Mouse (Mus musculus): ENCODE data around the gene Dytn. TPM values are rescaled to one million over a fixed set of nuclear protein-coding genes. Genes with fewer than 3 reads are reported as not detected.

The Dytn gene
- total RNA-seq (2012; rRNA removed) (not detected in 2 replicates), total RNA-seq (2014; rRNA removed) (not detected in 2 replicates), polyA plus RNA-seq (2012; ENCODE audit: insufficient read length, low read depth) (not detected in 2 replicates)

GRCm38 (mm10) chr1:63686827-63687226 lies at the start of gene Dytn:
Gene Dytn, minus strand, starts transcription at chr1:63686927.
- H3K9me3 ChIP-seq (replicated peaks; ENCODE audit: low read length) = no peaks in the 10 kb centered on the region
- no peak within 1 kb of the TSS for H3K4me2 ChIP-seq (ENCODE audit: insufficient read depth, low read depth, poor library complexity, severe bottlenecking)
- dilution Hi-C loops (cut with MboI; ENCODE audit: extremely low pct_ligation_motif_present, extremely low pct_unique_long_range_greater_than_20kb, low sequenced_read_pairs) (no loop called here), in situ Hi-C loops (cut with MboI; ENCODE audit: low pct_ligation_motif_present, low pct_unique_long_range_greater_than_20kb, low sequenced_read_pairs) (no loop called here)
- no peaks in the 10 kb centered on the region for H3K36me3 ChIP-seq (replicated peaks in 1 of 2; ENCODE audit: control insufficient read depth in 1 of 2, insufficient read depth in 1 of 2, low read length in 1 of 2)
- H3K27me3 ChIP-seq (replicated peaks) = no peaks in the 10 kb centered on the region
- no peak within 1 kb of the TSS for H3K27ac ChIP-seq (ENCODE audit: insufficient read depth, low read depth)
- H3K4me3 ChIP-seq (replicated peaks in 1 of 3; ENCODE audit: low read depth in 2 of 3, low read length in 2 of 3, poor library complexity in 1 of 3) = no peak within 1 kb of the TSS
- H3K79me2 ChIP-seq (replicated peaks; ENCODE audit: control insufficient read depth, extremely low read depth, insufficient read depth, poor library complexity, severe bottlenecking) = no peaks in the 10 kb centered on the region
- TF ChIP-seq UBTF (IDR thresholded peaks at IDR 0.05; ENCODE audit: low read depth, low read length) = no peak
- H3K9ac ChIP-seq (ENCODE audit: insufficient read depth, low read depth) = no peak within 1 kb of the TSS
- no peak for DNase-seq (ENCODE audit: extremely low read depth)
- no peaks in the 10 kb centered on the region for H3K4me1 ChIP-seq (ENCODE audit: control insufficient read depth in 1 of 2, insufficient read depth in 2 of 2)

- H3K9ac ChIP-seq (ENCODE audit: insufficient read depth, low read depth) = peak within 1 kb of the TSS; percentile 61
- H3K9me3 ChIP-seq (replicated peaks; ENCODE audit: low read length) = no peaks in the 10 kb centered on the region
- no peak within 1 kb of the TSS for H3K27ac ChIP-seq (ENCODE audit: insufficient read depth, low read depth)
- TF ChIP-seq POLR2AphosphoS2 (IDR thresholded peaks at IDR 0.05; ENCODE audit: low read depth, low read length) (no peak), NELFE (IDR thresholded peaks at IDR 0.05; ENCODE audit: low read depth, low read length) (no peak; the same call in 1 of the 2 replicates), RCOR1 (conservative IDR thresholded peaks at IDR 0.05; ENCODE audit: low read depth, low read length) (no peak), POLR2A (IDR thresholded peaks at IDR 0.05; ENCODE audit: low read depth, low read length) (peak; percentile 75), EP300 (IDR thresholded peaks at IDR 0.05; ENCODE audit: low read length) (no peak), CTCF (conservative IDR thresholded peaks at IDR 0.05 in 1 of 2, IDR thresholded peaks at IDR 0.05 in 1 of 2; ENCODE audit: low read depth in 2 of 2, low read length in 2 of 2) (no peak), MAFK (IDR thresholded peaks at IDR 0.05; ENCODE audit: insufficient replicate concordance, low read length) (no peak), RAD21 (IDR thresholded peaks at IDR 0.05; ENCODE audit: low read depth, low read length) (no peak), MYC (IDR thresholded peaks at IDR 0.05; ENCODE audit: low read depth, low read length) (peak; percentile 97), ZNF384 (IDR thresholded peaks at IDR 0.05; ENCODE audit: low read depth, low read length) (no peak), USF2 (conservative IDR thresholded peaks at IDR 0.05; ENCODE audit: low read depth, low read length) (no peak; the same call in 1 of the 2 replicates), BHLHE40 (IDR thresholded peaks at IDR 0.05; ENCODE audit: low read depth, low read length) (no peak), SMC3 (IDR thresholded peaks at IDR 0.05; ENCODE audit: low read depth, low read length) (no peak), ETS1 (conservative IDR thresholded peaks at IDR 0.05; ENCODE audit: low read depth, low read length) (0 out of 2 replicates have a peak, but pooled peaks have one; percentile 21), KAT2A (IDR thresholded peaks at IDR 0.05; ENCODE audit: insufficient replicate concordance, low read length) (peak; percentile 91; the same call in 1 of the 2 replicates), PAX5 (IDR thresholded peaks at IDR 0.05; ENCODE audit: low read length) (no peak), MXI1 (IDR thresholded peaks at IDR 0.05; ENCODE audit: low read depth, low read length) (peak; percentile 99), CHD2 (IDR thresholded peaks at IDR 0.05; ENCODE audit: low read length) (no peak), MAZ (IDR thresholded peaks at IDR 0.05; ENCODE audit: low read depth, low read length) (no peak), ZMIZ1 (IDR thresholded peaks at IDR 0.05; ENCODE audit: low read depth, low read length) (no peak), ELF1 (IDR thresholded peaks at IDR 0.05; ENCODE audit: low read depth, low read length) (peak; percentile 88), USF1 (IDR thresholded peaks at IDR 0.05; ENCODE audit: low read depth, low read length) (peak; percentile 16; the same call in 1 of the 2 replicates), SIN3A (IDR thresholded peaks at IDR 0.05; ENCODE audit: low read length) (peak; percentile 99), E2F4 (IDR thresholded peaks at IDR 0.05; ENCODE audit: insufficient replicate concordance, low read depth, low read length) (peak; percentile 89; the same call in 1 of the 2 replicates), IRF4 (IDR thresholded peaks at IDR 0.05; ENCODE audit: low read depth, low read length) (no peak), TCF12 (IDR thresholded peaks at IDR 0.05; ENCODE audit: low read depth, low read length) (peak; percentile 62), MAX (IDR thresholded peaks at IDR 0.05; ENCODE audit: low read length) (peak; percentile 95), TBP (conservative IDR thresholded peaks at IDR 0.05; ENCODE audit: low read depth, low read length) (peak; percentile 78; the same call in 1 of the 2 replicates), HCFC1 (IDR thresholded peaks at IDR 0.05; ENCODE audit: low read depth, low read length) (peak; percentile 97), UBTF (IDR thresholded peaks at IDR 0.05; ENCODE audit: low read depth, low read length) (no peak), ZKSCAN1 (IDR thresholded peaks at IDR 0.05; ENCODE audit: borderline replicate concordance, low read depth, low read length) (no peak), JUND (conservative IDR thresholded peaks at IDR 0.05; ENCODE audit: low read depth, low read length) (no peak; the same call in 1 of the 2 replicates), CHD1 (IDR thresholded peaks at IDR 0.05; ENCODE audit: low read depth, low read length) (no peak)
Observed at GRCm38 (mm10) chr1:63730240-63730771, 43.6 kb upstream of the Dytn start, which contains the start of the genes Mdh1b and Fastkd2. Gene Mdh1b, minus strand, starts transcription at chr1:63730318. Gene Fastkd2, plus strand, starts transcription at chr1:63730614.

More at GRCm38 (mm10) chr1:63730240-63730771, 43.6 kb upstream of the Dytn start, which contains the start of the genes Mdh1b and Fastkd2:
- peak; percentile 93 for DNase-seq (ENCODE audit: extremely low read depth)
- Histone ChIP-seq H3K36me3 (replicated peaks in 1 of 2; ENCODE audit: control insufficient read depth in 1 of 2, insufficient read depth in 1 of 2, low read length in 1 of 2) (peaks cover 6 to 20% of the 10 kb centered on the region in 2 experiments), H3K27me3 (replicated peaks) (no peaks in the 10 kb centered on the region), H3K4me2 (ENCODE audit: insufficient read depth, low read depth, poor library complexity, severe bottlenecking) (peak within 1 kb of the TSS; percentile 89), H3K79me2 (replicated peaks; ENCODE audit: control insufficient read depth, extremely low read depth, insufficient read depth, poor library complexity, severe bottlenecking) (peaks cover 23% of the 10 kb centered on the region), H3K4me3 (replicated peaks in 1 of 3; ENCODE audit: low read depth in 2 of 3, low read length in 2 of 3, poor library complexity in 1 of 3) (peak within 1 kb of the TSS; percentile 80 to 87 (median 83)), H3K4me1 (ENCODE audit: control insufficient read depth in 1 of 2, insufficient read depth in 2 of 2) (peaks cover 7 to 30% of the 10 kb centered on the region in 2 experiments; a peak in 3 of 4 replicates)
- in situ Hi-C loops (cut with MboI; ENCODE audit: low pct_ligation_motif_present, low pct_unique_long_range_greater_than_20kb, low sequenced_read_pairs) (no loop called here), dilution Hi-C loops (cut with MboI; ENCODE audit: extremely low pct_ligation_motif_present, extremely low pct_unique_long_range_greater_than_20kb, low sequenced_read_pairs) (no loop called here)

Measured in CH12.LX (cell line).